Mouse (Mus musculus): ENCODE measurements around the gene Gm21258. TPM values are rescaled to one million over a fixed set of nuclear protein-coding genes. Genes with fewer than 3 reads are reported as not detected.
"Not testable (repeated sequence)": the region's sequence is repeated elsewhere in the genome, so short reads cannot be mapped to it uniquely, and the experiment has no call there.

Gm21258 gene
- not detected in 2 replicates for total RNA-seq (2014; rRNA removed)
- polyA plus RNA-seq (2015; fragmentation: Nextera tagmentation; extraction: Ambion mirVana): not detected in 2 replicates

DNA sequence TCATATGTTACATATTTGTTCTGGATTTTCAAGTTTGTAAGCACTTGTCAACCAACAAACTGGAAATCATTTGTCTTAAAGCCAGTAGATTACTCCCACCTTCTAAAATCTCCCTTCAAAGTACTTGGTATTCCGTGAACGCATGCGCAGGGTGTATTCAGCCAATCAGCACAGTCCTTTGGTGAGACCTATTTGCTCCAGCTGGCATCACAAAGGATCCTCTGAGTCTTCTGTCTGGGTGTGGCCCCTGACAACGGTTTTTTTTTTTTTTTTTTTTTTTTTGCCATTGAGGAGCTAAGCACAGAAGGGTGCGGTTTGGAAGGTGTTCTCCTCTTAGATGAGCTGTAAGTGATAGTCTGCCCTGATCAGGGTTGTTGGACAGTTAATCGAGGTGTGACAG lies at the start of gene Gm21258:
Gene Gm21258, plus strand, starts transcription at position 301 of the 400 bp plus-strand sequence.
- H3K4me2 ChIP-seq (ENCODE audit: low read depth, low read length); ATAC-seq; H3K4me1 ChIP-seq (ENCODE audit: insufficient read depth, low read length): not testable (repeated sequence)

More for the DNA sequence above, at the start of gene Gm21258:
- not testable (repeated sequence) for H3K9me3 ChIP-seq (ENCODE audit: low read length); H3K36me3 ChIP-seq (ENCODE audit: insufficient read depth, low read length); DNase-seq (ENCODE audit: low spot score); H3K27ac ChIP-seq; H3K4me3 ChIP-seq (ENCODE audit: low read length); H3K27me3 ChIP-seq (ENCODE audit: insufficient read depth, low read length); H3K9ac ChIP-seq (replicated peaks; ENCODE audit: low read length)
- no CpG with 5 or more reads among the region's 6 CpGs for WGBS
